Mouse (Mus musculus) left cerebral cortex, adult 8-10 months (tissue): Measurements from ENCODE around the gene Ripor3. TPM values are rescaled to one million over a fixed set of nuclear protein-coding genes. Genes with fewer than 3 reads are reported as not detected.
A peak's percentile ranks its signal among the peaks of the same experiment; 100 is the strongest.

ENCODE experiments used
- DNase-seq, 2 experiments: peaks; one replicate each; pipeline ENCODE4 v3.0.0; 2022; ENCODE audit warnings: low spot score in 2 of 2
- total RNA-seq, 4 experiments: library from RNA; stranded (reverse); gene quantifications; 2 replicates each; pipeline ENCODE4 v1.2.4; 2022

Ripor3 gene
- total RNA-seq, 4 experiments from 2014 or later = 0.37 to 1.0 (median 0.65) TPM

- DNase-seq = no peak
Observed at GRCm38 (mm10) chr2:168031842-168032241, 21.4 kb upstream of the Ripor3 start.

DNA sequence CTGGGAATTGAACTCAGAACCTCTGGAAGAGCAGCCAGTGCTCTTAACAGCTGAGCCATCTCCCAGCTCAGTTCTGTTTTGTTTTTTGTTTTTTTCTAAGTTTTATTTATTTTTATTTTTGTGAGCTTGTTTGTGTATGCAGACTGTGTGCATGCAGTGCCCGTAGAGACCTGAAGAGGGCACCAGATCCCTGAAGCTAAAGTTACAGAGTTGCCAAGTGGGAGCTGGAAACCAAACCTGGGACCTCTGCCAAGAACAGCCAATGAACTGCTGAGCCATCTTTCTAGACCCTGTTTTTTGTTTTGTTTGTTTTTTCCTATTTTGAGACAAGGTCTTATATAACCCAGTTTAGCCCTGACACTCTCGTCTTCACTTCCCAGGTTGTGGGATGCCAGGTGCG, 18.0 kb upstream of the Ripor3 start:
- no peak for DNase-seq

- DNase-seq = no peak
Observed at GRCm38 (mm10) chr2:168026467-168026866, 16.0 kb upstream of the Ripor3 start.

DNA sequence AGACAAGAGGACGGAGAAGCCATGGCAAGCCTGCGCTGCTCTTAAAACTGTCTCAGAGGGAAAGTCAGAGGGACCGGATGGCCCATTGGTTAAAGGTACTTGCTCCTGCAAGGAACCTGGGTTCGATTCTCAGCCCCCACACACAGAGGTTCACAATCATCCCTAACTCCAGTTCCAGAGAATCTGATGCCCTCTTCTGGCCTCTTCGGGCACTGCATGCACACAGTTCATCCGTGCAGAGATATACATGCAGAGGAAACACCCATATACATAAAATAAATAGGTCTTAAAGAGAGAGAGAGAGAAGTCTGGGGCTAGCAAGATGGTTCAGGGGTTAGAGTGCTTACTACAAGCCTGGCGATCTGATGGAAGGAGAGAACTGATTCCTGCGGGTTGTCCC, 15.5 kb upstream of the Ripor3 start:
- DNase-seq = no peak

- DNase-seq = peak; percentile 43 to 78
Observed at GRCm38 (mm10) chr2:168025174-168025573, 14.8 kb upstream of the Ripor3 start.

DNA sequence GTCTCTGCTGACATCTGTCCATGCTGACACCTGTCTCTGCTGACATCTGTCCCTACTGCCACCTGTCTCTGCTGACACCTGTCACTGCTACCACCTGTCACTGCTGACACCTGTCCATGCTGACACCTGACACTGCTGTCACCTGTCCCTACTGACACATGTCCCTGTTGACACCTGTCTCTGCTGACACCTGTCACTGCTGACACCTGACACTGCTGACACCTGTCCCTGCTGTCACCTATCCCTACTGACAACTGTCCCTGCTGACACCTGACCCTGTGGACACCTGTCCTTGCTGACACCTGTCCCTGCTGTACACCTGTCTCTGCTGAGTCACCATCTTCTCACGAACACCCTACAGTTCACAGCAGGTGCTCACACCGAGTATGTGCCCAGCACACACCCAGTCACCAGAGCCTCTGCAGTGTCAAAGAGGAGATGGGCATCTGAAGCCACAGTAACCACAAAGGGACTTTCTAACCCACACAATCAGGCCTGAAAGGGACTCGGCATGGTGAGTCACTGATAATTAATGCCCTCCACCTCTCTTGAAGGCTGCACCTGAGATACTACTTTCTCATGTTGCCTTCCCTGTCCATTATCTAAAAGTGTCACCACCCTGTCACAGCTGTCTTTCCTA, 13.5 kb upstream of the Ripor3 start:
- no peak for DNase-seq

DNA sequence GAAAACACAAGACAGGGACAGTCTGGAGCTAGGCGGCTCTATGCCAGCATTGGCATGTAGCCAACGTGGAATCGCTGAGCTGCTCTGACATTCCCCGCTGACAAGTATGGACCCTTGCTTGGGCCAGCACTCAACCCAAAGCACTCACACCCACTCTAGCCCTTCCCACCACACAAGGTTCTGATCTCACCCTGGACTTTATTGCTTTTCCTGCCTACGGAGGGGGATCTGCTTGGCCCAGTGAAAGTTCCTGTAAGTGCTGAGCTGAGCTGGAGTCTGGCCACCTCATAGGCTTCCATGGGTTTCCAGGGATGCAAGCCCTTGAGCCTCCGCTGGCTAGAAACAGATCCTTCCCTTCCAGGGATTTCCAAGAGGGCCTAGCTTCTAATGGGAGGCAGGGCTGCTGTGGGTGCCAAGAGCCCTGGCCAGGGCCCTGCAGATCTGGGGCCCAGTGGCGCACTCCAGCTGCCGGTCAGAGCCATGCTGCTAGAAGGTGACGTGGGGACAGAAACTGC, 8.8 kb upstream of the Ripor3 start:
- DNase-seq = no peak

DNA sequence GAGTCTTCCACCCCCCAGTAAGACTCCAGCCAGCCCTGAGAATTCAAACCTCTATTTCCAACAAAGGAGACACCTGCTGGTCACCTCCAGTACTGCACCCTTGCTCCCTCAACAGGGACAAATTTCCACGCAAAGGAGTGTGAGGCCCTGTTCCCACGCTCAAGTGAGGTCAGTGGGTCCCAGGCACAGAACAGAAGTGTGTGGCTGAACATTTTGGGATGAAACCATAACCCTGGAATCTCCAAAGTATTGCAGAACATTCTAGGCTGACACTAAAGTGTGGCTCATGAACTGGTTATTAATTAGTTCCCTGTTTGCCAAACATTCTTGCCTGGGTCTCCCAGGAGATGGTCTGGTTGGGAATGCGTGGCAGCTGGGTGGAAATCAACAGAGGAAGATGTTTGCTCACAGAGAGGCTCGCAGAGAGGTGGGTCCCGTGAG, 6.6 kb upstream of the Ripor3 start:
- peak in 1 of 2 experiments; percentile 60 for DNase-seq

DNA sequence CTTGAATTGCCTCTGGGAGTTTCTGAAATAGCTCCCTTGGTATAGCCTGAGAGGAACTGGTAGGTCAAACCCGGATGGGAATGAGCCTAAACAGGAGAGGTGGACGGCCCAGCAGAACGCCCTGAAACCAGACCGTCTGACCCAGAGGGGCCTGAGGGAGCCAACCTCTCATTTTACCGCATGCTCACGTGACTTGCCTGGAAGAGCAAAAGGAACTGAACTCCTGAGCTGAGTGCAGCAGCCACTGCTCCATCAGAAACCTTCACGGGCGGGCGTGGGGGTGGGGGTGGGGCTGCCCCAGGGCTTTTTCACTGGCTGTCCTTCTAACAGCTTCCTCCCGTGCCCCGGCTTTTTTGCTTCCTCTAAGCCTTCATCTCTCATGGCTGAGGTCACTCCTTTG, 475 bp upstream of the Ripor3 start:
- no peak for DNase-seq

DNA sequence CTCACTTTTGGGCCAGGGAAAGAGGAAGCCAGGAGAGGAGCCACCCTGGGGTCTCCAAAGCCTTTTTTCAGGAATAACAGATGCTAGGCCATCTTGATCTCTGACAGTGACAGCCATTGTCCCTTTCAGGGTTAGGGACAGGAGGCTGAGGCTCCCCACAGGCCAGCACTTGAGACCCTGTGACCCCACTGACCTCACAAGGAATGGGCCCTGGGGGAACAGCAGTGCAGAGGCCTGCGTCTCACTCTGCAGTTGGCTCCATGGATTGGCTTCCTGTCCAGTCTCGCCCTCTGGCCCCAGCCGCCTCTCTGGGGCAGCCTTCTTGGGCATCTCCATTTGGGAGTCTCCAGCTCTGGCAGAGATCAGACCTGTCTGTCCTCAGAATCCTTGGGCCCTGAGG, 2.3 kb downstream of the Ripor3 start:
- DNase-seq = no peak

DNA sequence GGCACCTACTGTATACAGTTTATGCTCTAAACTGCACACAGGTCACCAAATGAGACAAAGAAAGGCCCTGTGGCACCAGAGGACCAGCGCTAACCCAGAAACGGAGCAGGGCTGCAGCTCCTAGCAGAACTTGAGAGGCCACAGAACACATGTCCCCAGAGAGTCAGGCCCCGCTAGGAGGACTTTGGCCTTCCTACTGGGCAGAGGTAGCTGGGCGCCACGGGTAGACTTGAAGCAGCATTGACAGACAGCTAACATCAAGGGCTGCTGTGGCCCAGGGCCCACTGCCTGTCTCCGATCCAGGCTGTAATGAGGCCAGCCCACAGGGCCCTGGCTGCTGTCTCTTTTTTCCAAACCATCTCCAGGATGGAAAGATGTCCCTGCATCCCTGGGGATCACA, 3.9 kb downstream of the Ripor3 start:
- DNase-seq = no peak

DNA sequence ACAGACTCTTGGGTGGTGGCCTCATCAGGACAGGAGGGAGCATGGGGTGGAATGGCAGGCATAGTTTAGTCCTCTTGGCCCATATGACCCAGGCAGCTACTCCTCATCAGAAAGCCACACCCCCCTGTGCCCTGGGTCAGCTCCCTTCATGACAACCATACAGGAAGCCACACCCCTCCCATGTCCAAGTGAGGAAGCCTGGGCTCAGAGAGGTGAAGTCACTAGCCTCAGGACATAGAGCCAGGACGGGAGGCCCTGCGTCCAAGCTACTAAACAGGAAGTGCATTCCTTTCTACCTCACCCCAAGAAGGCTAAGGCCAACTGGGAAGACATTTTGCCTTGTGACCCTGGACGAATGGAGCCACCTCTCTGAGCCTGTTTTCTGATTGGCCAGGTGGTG, 4.8 kb downstream of the Ripor3 start:
- DNase-seq = no peak

- no peak for DNase-seq
Observed at GRCm38 (mm10) chr2:168005005-168005404, 5.4 kb downstream of the Ripor3 start.

- no peak for DNase-seq
Observed at GRCm38 (mm10) chr2:168004369-168004768, 6.0 kb downstream of the Ripor3 start.

DNA sequence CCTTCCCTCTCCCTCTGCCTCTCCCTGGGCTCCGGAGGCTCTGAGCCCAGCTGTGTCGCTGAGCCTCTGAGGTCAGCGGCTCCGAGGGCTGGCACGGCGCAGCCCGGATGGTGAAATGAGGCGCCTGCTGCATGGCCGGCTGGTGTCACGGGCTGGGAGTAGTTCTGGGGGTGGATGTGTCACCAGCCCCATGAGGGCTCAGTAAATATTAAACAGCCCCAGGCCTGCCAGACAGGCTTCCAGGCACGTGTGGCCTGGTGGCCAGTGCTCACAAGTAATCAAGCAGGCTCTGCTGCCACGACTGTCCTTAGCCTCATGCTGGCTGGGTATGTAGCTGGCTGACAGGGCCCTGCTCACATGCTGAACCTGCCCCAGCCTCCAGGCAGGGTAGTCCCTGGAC, 7.0 kb downstream of the Ripor3 start:
- DNase-seq = no peak

- DNase-seq = no peak
Observed at GRCm38 (mm10) chr2:168002884-168003283, 7.5 kb downstream of the Ripor3 start.

- no peak for DNase-seq
Observed at GRCm38 (mm10) chr2:168002188-168002587, 8.2 kb downstream of the Ripor3 start.

- DNase-seq = no peak
Observed at GRCm38 (mm10) chr2:167999145-167999743, 11.2 kb downstream of the Ripor3 start.

DNA sequence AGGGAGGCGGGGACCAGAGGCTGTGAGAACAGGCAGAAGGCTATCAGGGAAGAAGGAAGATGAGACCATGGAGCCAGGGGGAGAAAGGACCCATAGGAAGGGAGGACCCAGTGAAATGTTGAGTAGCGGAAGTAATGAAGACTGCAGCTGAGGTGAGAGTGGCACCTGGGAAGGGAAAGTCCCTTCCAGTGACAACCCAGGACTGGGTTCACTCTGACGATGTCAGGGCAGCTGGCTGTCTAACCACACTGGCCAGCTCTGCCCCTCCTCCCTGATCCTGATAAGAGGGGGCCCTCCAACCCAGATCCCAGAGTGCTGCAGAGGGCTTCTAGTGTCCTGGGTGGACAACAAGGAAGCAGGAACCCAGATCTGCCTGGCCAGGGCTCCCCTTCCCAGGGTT, 12.9 kb downstream of the Ripor3 start:
- no peak for DNase-seq

GRCm38 (mm10) chr2:167996672-167997215, 13.7 kb downstream of the Ripor3 start:
- DNase-seq = no peak

DNA sequence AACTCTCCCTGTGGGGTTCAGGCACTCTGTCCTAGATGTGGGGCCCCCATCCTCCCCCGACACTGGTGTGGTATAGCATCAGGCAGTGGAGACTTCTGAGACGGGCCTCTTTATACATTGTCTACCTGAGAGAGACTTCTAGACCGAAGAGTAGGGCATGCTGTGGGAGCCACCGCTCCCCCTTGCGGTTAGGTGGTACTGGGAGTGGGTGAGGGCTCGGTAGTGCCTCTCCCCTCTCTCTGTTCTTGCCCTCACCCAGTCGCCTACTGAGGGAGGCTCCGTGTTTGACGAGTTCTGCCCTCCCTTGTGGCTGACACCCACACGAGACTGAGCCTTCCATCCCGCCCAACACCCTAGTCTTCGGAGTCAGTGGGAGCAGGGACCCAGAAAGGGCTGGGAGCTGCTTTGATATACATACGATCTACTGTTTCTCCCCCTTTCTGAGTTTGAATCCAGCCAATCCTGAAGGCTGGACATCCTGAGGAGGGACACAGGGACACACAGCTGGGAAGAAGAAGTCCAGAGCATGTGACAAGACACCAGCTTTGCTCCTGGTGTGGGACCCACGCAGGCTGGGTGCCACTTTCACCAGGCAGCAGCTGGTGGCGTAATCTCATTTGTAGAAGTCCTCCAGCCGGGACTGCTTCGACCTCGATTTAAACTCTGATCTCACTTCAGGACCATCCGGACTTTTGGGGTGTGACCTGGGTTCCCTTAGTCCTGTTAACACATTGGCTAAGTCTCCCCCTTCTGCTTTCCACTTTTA, 14.4 kb downstream of the Ripor3 start:
- DNase-seq = no peak

DNA sequence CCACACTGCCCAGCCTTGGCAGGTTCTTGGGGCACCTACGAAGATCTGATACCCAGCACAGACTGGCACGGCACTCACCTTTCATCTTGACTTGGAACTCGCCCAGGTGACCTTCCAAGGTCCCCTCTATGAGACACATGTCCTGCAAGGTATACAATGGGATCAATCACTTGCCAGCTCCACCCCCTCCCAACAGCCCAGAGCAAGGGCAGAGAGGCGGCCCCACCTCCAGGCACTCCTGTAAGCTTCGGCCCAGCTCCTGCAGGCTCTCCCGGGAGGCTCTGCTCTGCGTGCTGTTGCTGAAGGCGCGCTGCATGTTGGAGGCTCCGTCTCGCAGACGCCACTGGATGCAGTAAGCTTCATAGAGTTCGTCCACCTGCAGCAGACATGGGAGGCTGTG, 17.2 kb downstream of the Ripor3 start:
- DNase-seq = no peak
